Mouse (Mus musculus) embryonic facial prominence, embryonic 11.5 days (tissue): ENCODE measurements at regions not wholly inside any gene's neighbourhood (a gene's known extent, or its start where the extent isn't known, plus 50 kb on each side); places are given as distances from the start of the nearest gene placed in this dataset.

ENCODE experiments used
- ATAC-seq: fragments of 200-750 bp; cut with Nextera tagmentation; replicated peaks from 2 replicates; pipeline ENCODE4 v1.8.0; 2017; ENCODE audit warnings: low read depth; ENCODE audit not compliant: insufficient number of reproducible peaks, low FRiP score, low TSS enrichment
- DNase-seq: peaks from one replicate; pipeline ENCODE4 v3.0.0-alpha.2; 2015; ENCODE audit warnings: low spot score
- H3K27ac ChIP-seq: fragments of 300-500 bp; sonication (generic); replicated peaks from 2 replicates; pipeline ENCODE4 v1.5.1; 2014; ENCODE audit warnings: mild to moderate bottlenecking, low read depth, low read length, control low read depth
- H3K27me3 ChIP-seq: fragments of 300-500 bp; sonication (generic); 2 replicates; pipeline ENCODE4 v1.6.1; 2014; ENCODE audit warnings: mild to moderate bottlenecking, low read length, moderate library complexity, mixed read lengths; ENCODE audit not compliant: control insufficient read depth, insufficient read depth
- H3K36me3 ChIP-seq: fragments of 300-500 bp; sonication (generic); replicated peaks from 2 replicates; pipeline ENCODE4 v1.6.1; 2014; ENCODE audit warnings: low read depth, mild to moderate bottlenecking, low read length, moderate library complexity, mixed read lengths; ENCODE audit not compliant: control insufficient read depth, insufficient read depth
- H3K4me1 ChIP-seq: fragments of 300-500 bp; sonication (generic); 2 replicates; pipeline ENCODE4 v1.6.1; 2014; ENCODE audit warnings: low read length, mixed read lengths; ENCODE audit not compliant: control insufficient read depth, insufficient read depth
- H3K4me2 ChIP-seq: fragments of 300-500 bp; sonication (generic); 2 replicates; pipeline ENCODE4 v1.6.1; 2014; ENCODE audit warnings: low read depth, mild to moderate bottlenecking, control low read depth, low read length, moderate library complexity
- H3K4me3 ChIP-seq: fragments of 300-500 bp; sonication (generic); 2 replicates; pipeline ENCODE4 v1.5.1; 2014; ENCODE audit warnings: low read depth, low read length, control low read depth
- H3K9ac ChIP-seq: fragments of 300-500 bp; sonication (generic); replicated peaks from 2 replicates; pipeline ENCODE4 v1.6.1; 2014; ENCODE audit warnings: mild to moderate bottlenecking, control low read depth, low read length
- H3K9me3 ChIP-seq: fragments of 300-500 bp; sonication (generic); replicated peaks from 2 replicates; pipeline ENCODE4 v1.6.1; 2016; ENCODE audit warnings: mild to moderate bottlenecking, low read length, inconsistent platforms, mixed read lengths; ENCODE audit not compliant: control insufficient read depth
- WGBS: fragments of 180-500 bp; shearing (Covaris S2); extraction: QIAGEN DNeasy Blood & Tissue Kit; methylation state at CpG from one replicate; pipeline ENCODE4 v1.1.7; 2014; 5-methylcytosine and 5-hydroxymethylcytosine counted together

- 55% methylated on average over 5 of the region's 5 CpGs for WGBS
- no peak for ATAC-seq
- no peak overlapping the region for H3K4me3 ChIP-seq
These were observed 420.7 kb upstream of the Slc30a5 start for GRCm38 (mm10) chr13:101253698-101254468.

DNA sequence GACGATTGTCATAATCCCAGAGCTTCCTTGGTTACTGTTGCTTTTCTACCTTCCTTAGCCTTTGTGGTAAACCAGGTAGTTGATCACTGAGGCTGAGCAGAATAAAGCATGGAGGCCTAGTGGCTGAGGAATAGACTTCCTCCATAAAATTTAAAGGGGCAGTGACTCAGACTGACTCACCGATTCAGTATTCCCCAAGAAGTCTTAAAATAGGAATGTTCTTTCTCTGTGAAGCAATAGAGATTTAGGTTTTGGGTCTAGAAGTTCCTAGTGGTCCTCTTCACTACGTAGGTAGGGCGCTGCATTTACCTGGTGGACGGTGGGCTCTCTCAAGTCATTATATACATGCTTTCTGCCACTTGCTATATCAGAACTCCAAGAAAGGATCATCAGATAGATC is 416.1 kb upstream of the Slc30a5 start:
- DNase-seq (no peak), ATAC-seq (no peak)
- Histone ChIP-seq H3K4me2 (no peak overlapping the region), H3K27ac (no peak overlapping the region), H3K9ac (no peak overlapping the region), H3K4me3 (no peak overlapping the region), H3K4me1 (no peaks in the 10 kb centered on the region), H3K36me3 (no peaks in the 10 kb centered on the region), H3K27me3 (no peaks in the 10 kb centered on the region), H3K9me3 (no peaks in the 10 kb centered on the region)
- 92% methylated on average over 5 of the region's 5 CpGs for WGBS

More at GRCm38 (mm10) chr13:101253698-101254468, 420.7 kb upstream of the Slc30a5 start:
- no peaks in the 10 kb centered on the region for H3K36me3 ChIP-seq
- no peak for DNase-seq
- H3K4me2 ChIP-seq = no peak overlapping the region
- H3K27me3 ChIP-seq = no peaks in the 10 kb centered on the region
- no peaks in the 10 kb centered on the region for H3K9me3 ChIP-seq
- no peak overlapping the region for H3K9ac ChIP-seq
- H3K4me1 ChIP-seq = no peaks in the 10 kb centered on the region
- no peak overlapping the region for H3K27ac ChIP-seq

GRCm38 (mm10) chr13:101244326-101244725 is 411.1 kb upstream of the Slc30a5 start:
- 94% methylated on average over 3 of the region's 3 CpGs for WGBS
- no peak for DNase-seq
- Histone ChIP-seq H3K4me3 (no peak overlapping the region), H3K27me3 (no peaks in the 10 kb centered on the region), H3K4me1 (no peaks in the 10 kb centered on the region), H3K9ac (no peak overlapping the region), H3K9me3 (no peaks in the 10 kb centered on the region), H3K36me3 (no peaks in the 10 kb centered on the region), H3K4me2 (no peak overlapping the region), H3K27ac (no peak overlapping the region)
- ATAC-seq = no peak

DNA sequence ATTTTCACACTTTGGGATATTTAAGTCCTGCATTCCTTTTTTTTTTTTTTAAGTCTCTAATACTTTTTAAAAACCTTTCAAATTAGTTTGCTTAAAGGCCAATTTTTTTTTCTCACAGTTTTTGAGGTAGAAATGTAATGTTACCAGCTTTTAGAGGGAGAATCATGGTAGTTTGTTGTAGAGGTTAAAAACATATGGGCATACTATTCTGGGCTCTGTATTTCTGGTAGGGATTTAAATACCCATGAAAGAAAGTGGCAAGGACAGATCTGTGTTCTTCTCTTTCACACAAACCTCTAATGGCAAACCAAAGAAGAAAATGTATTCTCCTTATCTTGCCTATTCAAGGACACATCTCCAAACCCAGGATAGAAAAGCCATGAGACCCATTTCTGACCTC is 405.6 kb upstream of the Slc30a5 start:
- no peak for DNase-seq
- Histone ChIP-seq H3K27ac (no peak overlapping the region), H3K9ac (no peak overlapping the region), H3K4me1 (no peaks in the 10 kb centered on the region), H3K9me3 (no peaks in the 10 kb centered on the region), H3K4me2 (no peak overlapping the region), H3K36me3 (no peaks in the 10 kb centered on the region), H3K27me3 (no peaks in the 10 kb centered on the region), H3K4me3 (no peak overlapping the region)
- no peak for ATAC-seq

GRCm38 (mm10) chr13:101237035-101237434 is 403.8 kb upstream of the Slc30a5 start:
- DNase-seq (no peak), ATAC-seq (no peak)
- H3K27ac ChIP-seq = no peak overlapping the region
- no peaks in the 10 kb centered on the region for H3K4me1 ChIP-seq
- 76% methylated on average over 10 of the region's 10 CpGs for WGBS
- H3K36me3 ChIP-seq = no peaks in the 10 kb centered on the region
- no peak overlapping the region for H3K4me2 ChIP-seq
- no peaks in the 10 kb centered on the region for H3K27me3 ChIP-seq
- H3K9ac ChIP-seq = no peak overlapping the region
- H3K9me3 ChIP-seq = no peaks in the 10 kb centered on the region
- no peak overlapping the region for H3K4me3 ChIP-seq

DNA sequence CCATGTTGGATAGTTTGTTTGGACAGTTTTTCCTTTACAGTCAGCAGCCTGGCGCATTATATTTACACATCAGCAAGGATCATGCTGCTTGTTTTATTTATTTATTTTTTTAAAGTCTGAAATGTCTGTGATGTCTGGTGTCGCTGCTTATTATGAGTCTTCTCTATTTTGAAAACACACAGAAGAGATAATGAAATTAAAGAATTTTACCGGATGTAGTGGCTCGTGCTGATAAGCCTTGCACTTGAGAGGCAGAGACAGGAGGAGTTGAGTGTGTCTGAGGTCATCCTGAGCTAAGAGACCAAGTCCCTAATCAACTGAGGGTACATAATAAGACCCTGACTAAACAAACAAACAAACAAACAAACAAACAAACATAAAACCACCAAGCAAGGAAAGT is 402.6 kb upstream of the Slc30a5 start:
- ATAC-seq = no peak
- WGBS = 86% methylated on average over 4 of the region's 4 CpGs

GRCm38 (mm10) chr13:101235110-101235509 is 401.9 kb upstream of the Slc30a5 start:
- DNase-seq (no peak), ATAC-seq (no peak)
- Histone ChIP-seq H3K4me2 (no peak overlapping the region), H3K9ac (no peak overlapping the region), H3K4me1 (no peaks in the 10 kb centered on the region), H3K4me3 (no peak overlapping the region), H3K27me3 (no peaks in the 10 kb centered on the region), H3K27ac (no peak overlapping the region), H3K9me3 (no peaks in the 10 kb centered on the region), H3K36me3 (no peaks in the 10 kb centered on the region)
- 31% methylated on average over 3 of the region's 3 CpGs for WGBS

More for the DNA sequence above, 402.6 kb upstream of the Slc30a5 start:
- Histone ChIP-seq H3K9me3 (no peaks in the 10 kb centered on the region), H3K4me3 (no peak overlapping the region), H3K9ac (no peak overlapping the region), H3K36me3 (no peaks in the 10 kb centered on the region), H3K4me1 (no peaks in the 10 kb centered on the region), H3K27ac (no peak overlapping the region), H3K4me2 (no peak overlapping the region), H3K27me3 (no peaks in the 10 kb centered on the region)
- no peak for DNase-seq

GRCm38 (mm10) chr13:101234550-101234949 is 401.3 kb upstream of the Slc30a5 start:
- no peaks in the 10 kb centered on the region for H3K4me1 ChIP-seq
- no peaks in the 10 kb centered on the region for H3K9me3 ChIP-seq
- no peak overlapping the region for H3K4me3 ChIP-seq
- WGBS = 73% methylated on average over 10 of the region's 10 CpGs
- H3K27ac ChIP-seq = no peak overlapping the region
- DNase-seq (no peak), ATAC-seq (no peak)
- H3K4me2 ChIP-seq = no peak overlapping the region
- no peaks in the 10 kb centered on the region for H3K27me3 ChIP-seq
- no peaks in the 10 kb centered on the region for H3K36me3 ChIP-seq
- no peak overlapping the region for H3K9ac ChIP-seq
